Mouse (Mus musculus) E14TG2a.4 (cell line): ENCODE measurements around the gene Cacnb1.

ENCODE experiments used
- CTCF ChIP-seq: conservative IDR thresholded peaks from 2 replicates; pipeline ENCODE4 v1.5.1; 2014; ENCODE audit warnings: low read length
- NANOG ChIP-seq: IDR thresholded peaks from 2 replicates; pipeline ENCODE4 v1.6.1; 2014; ENCODE audit warnings: borderline replicate concordance, low read length, mixed read lengths
- POU5F1 ChIP-seq: IDR thresholded peaks from 2 replicates; pipeline ENCODE4 v1.6.1; 2014; ENCODE audit warnings: low read length, borderline replicate concordance

GRCm38 (mm10) chr11:98059662-98060061, 36.8 kb upstream of the Cacnb1 start:
- no peak for TF ChIP-seq CTCF
- no peak for TF ChIP-seq NANOG
- no peak for TF ChIP-seq POU5F1
